ENCODE assay signal across 8 mouse cellular contexts in the genomic region with DNA sequence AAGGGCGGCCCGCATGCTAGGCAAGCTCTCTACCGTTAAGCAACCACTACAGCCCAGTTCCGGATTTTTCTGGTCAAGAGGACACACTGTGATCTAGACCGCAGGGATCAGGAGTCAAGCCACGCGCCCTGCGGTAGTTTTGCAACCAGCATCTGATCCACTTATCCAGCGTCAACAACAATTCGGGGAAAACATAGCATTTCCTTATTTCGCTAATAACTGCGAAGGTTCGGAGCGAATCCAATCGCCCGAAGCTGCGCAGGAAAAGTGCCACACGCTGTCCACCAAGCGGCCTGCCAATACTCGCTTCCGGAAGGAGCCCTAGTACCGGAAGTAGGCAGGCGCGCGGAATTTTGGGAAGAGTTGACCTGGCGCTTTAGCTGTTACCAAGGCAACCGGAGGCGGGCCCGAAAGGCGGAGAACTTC. TPM values are rescaled to one million over a fixed set of nuclear protein-coding genes. Genes with fewer than 3 reads are reported as not detected.
DNase-seq lines count a peak whose midpoint lies in the region; ATAC-seq lines count a peak whose summit lies in the region.

No protein-coding gene starts in this region.

- peak; percentile 83 for DNase-seq in MEL-GATA-1-ER (ENCODE audit: extremely low read depth, low read depth)
- peak; percentile 86 for DNase-seq in cerebellum, adult 8-10 months
- DNase-seq in forelimb bud, embryonic 11.5 days (ENCODE audit: low read depth, low spot score): peak; percentile 90
- DNase-seq in layer of hippocampus, adult 9-10 months (ENCODE audit: low spot score): peak; percentile 64
- DNase-seq in ovary, postnatal 10 days (ENCODE audit: low spot score): peak; percentile 60
- peak; percentile 71 to 82 for DNase-seq in thymus, postnatal 10 days (ENCODE audit: low spot score in 2 of 2)

- under 1% methylated on average over 30 of the region's 30 CpGs for WGBS in lung, embryonic 16.5 days

- peaks cover 4% of the 10 kb centered on the region; the same call in 1 of the 2 replicates for H3K4me1 ChIP-seq in lung, embryonic 16.5 days (replicated peaks; ENCODE audit: control insufficient read depth, insufficient read depth, low read length)

- peak overlapping the region; percentile 84 for H3K27ac ChIP-seq in lung, embryonic 16.5 days (ENCODE audit: low read length)

- ATAC-seq in hematopoietic stem cell, adult 5-6 weeks (replicated peaks in 1 of 2; ENCODE audit: insufficient read depth in 1 of 2, low FRiP score in 2 of 2, low TSS enrichment in 1 of 2, low read depth in 1 of 2, poor library complexity in 2 of 2, severe bottlenecking in 2 of 2): peak; percentile 77 to 79
- peak; percentile 86 for ATAC-seq in lung, embryonic 16.5 days (ENCODE audit: low read depth)

- H3K4me2 ChIP-seq in lung, embryonic 16.5 days (ENCODE audit: low read depth, low read length): peak overlapping the region; percentile 66

- no peaks in the 10 kb centered on the region for H3K27me3 ChIP-seq in lung, embryonic 16.5 days (ENCODE audit: control insufficient read depth, insufficient read depth, low read depth, low read length)

- H3K9me3 ChIP-seq in lung, embryonic 16.5 days (ENCODE audit: control insufficient read depth, low read length): no peaks in the 10 kb centered on the region

- no peaks in the 10 kb centered on the region for H3K36me3 ChIP-seq in lung, embryonic 16.5 days (ENCODE audit: control insufficient read depth, insufficient read depth, low read length)

- H3K4me3 ChIP-seq in lung, embryonic 16.5 days (ENCODE audit: low read length): peak overlapping the region; percentile 51

- peak overlapping the region; percentile 63 for H3K9ac ChIP-seq in lung, embryonic 16.5 days (ENCODE audit: low read length)

RNA-seq across cellular contexts. Expression of a gene that starts 4.5 kb away (rescaled TPM):
- total RNA-seq in hematopoietic stem cell, adult 5-6 weeks (2017): 7.9 and 16.9 TPM in 2 replicates
- 13.8 and 14.0 TPM in 2 replicates for polyA plus RNA-seq in lung, embryonic 16.5 days (2015; fragmentation: Nextera tagmentation; extraction: Ambion mirVana)

Comparison
In these comparisons a context has a peak if more than half of its experiments do, and no peak if none do; other contexts are left out.
1. Peak in every context shown above with its lines: DNase-seq, ATAC-seq, H3K4me3 ChIP-seq and H3K27ac ChIP-seq.